Mouse (Mus musculus): ENCODE data around the gene Atxn7l3b. TPM values are rescaled to one million over a fixed set of nuclear protein-coding genes. Genes with fewer than 3 reads are reported as not detected.
"Not testable (repeated sequence)": the region's sequence is repeated elsewhere in the genome, so short reads cannot be mapped to it uniquely, and the experiment has no call there.

Atxn7l3b gene
- 10 to 100 TPM; 10.5 to 11.6 TPM for total RNA-seq (2021)
- long read RNA-seq, experiment 1, transcript Atxn7l3b-201 (1 exons, 3,566 nt) = major isoform, 25 of 25 reads
- long read RNA-seq, experiment 1, partial matches to known transcripts = 0 of 25 reads
- long read RNA-seq, experiment 1, other reads (novel, unspliced or antisense) = 0 of 25 reads
- long read RNA-seq, experiment 2, transcript Atxn7l3b-201 (1 exons, 3,566 nt) = major isoform, 25 of 25 reads
- long read RNA-seq, experiment 2, partial matches to known transcripts = 0 of 25 reads
- long read RNA-seq, experiment 2, other reads (novel, unspliced or antisense) = 0 of 25 reads

DNA sequence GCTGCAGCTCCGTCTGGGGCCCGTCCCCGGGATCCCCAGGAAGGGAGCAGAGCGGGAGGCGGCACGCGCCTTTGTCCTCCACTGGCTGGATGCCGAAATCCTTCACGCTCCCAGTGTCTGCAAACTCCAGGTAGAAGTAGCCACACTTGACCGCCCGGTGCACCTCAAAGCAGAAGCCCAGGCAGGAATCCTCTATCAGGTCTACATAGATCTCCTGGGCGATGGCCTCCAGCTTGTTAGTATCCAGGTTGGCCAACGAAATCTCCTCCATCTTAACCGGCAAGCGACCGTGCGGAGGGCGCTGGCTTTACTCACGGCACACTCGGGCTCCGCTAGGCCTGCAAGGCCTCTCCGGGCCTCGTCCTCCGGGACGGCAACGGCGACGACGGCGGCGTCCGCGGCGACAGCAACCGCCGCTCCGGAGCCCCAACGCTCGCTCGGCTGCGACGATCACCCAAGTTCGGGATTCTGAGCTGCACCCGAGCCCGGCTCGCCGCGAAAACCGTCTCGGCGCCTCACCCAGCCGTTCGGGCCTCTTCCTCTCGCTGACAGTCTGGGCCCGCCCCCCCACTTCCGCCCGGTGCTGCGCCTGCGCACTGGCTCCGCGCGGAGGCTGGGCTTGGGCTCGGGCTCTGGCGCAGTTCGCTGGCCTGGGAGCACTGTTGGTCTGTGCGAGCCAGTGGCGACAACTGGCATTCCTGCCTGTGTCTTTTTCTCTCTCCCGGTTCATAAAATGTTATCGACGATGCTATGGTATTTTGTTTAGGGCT is at the start of gene Atxn7l3b:
Gene Atxn7l3b, minus strand, starts transcription at position 550 of the 770 bp plus-strand sequence.
- DNase-seq (ENCODE audit: low spot score) = peak; percentile 96

DNA sequence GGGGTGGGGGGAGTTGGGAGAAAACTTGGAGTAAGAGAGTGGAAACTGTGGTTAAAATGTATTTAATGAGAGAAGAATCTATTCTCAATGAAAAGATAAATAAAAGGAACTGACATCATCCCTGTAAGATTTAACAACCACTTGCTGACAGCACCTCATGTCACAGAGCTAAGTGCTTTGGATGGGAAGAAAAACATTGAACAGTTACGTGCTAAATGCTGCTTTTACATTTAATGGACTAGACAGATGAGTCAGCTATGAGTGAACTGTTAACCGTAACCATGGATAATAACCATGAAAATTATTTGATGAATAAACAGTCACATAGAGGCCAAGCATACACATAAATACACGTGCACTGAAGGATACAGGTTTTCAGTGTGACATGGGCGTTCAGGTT is 48.8 kb upstream of the Atxn7l3b start:
- DNase-seq (ENCODE audit: low spot score) = no peak

DNA sequence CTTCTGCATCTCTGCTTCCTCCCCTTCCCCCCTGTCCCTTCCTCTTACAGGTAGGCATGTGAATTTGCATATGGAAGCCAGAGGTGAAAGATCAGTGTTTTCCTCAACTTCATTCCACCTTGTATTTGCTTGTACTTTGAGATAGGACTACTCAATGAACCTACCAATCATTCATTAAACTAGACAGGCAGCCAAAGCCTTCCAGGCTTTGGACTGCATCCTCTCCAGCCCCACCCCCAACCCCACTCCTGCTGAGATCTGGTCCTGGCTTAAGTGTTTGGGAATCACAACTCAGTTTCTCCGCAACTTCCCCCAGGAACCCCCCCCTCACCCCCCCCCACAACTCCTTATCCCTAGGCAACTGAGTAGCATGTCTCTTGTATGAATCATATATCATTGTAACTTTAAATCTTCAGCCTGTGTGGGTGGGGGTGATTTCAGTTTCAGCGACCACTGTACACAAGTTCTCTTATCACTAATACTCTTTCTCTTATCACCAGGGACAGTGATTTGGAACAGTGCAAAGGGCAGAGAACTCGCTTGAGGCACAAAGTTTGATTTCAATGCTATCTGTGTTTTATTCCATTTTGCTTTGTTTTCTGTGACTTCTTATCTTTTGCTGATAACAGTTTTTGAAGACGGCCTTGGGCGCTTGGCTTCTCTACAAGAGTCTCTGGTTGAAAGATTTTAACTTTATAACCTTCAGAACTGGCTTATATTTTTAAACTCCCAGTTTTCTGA is 44.7 kb upstream of the Atxn7l3b start:
- DNase-seq (ENCODE audit: low spot score) = no peak

DNA sequence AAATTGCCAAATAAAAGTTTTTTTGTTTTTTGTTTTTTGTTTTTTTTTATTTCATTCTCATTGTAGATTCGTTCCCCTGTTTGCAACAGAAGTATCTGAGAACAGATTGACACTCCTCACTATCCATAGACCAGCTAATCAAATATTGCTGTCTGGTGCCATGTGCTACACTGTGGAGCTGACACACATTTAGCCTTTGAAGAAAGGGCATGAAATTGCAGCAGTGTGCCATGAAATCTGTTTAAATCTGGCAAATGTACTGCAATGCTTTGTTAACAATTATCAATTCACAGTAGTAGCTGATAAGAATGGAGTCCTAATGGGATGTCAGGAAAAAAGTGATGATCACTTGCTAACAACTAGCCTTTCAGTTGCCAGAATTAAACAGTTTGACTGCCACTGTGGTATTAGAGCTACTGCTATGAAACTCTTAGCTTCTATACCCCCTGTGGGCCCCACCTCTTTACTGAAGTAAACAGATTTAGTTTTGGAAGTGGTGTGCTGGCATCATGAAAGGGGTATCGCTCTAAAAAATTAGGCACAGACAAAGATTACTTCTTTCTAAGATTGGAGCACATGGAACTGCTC is 41.3 kb upstream of the Atxn7l3b start:
- no peak for DNase-seq (ENCODE audit: low spot score)

DNA sequence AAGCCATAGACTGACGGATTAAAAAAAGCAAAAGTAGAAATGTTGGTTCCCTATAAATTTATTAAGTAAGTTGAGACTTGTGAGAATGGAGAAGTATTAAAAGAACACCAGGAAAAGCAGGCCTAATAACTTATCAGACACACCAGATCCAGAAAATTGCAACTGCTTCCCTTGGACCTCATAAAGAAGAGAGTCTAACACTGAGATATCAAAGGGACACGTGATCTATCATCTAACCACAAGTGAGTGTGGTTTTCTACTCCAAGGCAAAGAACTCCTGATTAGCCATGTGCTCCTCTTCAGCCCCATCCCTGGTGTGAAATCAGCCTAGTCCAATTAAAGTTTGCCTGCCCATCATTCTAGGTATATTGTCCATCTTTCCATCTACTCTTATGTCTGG is 38.8 kb upstream of the Atxn7l3b start:
- DNase-seq (ENCODE audit: low spot score) = no peak

DNA sequence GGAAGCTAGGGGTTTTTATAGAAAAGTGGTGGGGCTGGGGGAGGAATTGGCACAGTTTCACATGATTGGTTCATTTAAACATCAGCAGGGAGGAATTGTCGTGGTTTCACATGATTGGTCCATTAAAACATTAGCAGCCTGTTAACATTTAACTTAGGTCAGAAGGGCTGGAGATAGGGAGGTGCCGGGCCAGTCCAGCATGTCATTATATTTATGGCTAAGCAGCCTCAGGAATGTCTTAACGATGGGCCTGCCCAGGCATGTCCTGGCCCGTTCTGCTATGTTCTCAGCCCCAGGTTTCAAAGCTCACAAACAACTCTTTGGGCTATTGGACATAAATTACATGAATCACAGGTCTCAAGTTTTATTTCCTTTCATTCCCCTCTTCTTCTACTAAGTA is 33.4 kb upstream of the Atxn7l3b start:
- not testable (repeated sequence) for DNase-seq (ENCODE audit: low spot score)

DNA sequence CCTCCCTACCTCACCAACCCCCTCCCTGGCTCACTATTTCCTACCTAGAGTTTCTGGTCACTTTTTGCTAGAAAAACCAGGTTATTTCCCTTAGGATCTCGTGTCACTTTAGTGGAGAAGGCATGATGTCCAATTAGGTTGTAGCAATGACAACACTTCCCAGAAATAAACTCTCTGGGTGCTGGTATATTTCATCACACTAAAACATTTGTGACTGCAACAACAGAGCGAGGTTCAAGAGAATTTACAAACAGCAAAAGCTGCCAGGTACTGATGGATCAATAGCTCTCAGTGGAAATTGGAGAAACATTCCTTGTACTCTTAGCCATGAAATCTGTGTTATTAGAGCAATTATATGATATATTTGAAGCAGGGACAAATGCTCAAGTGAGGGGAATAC is 25.3 kb upstream of the Atxn7l3b start:
- DNase-seq (ENCODE audit: low spot score) = no peak

DNA sequence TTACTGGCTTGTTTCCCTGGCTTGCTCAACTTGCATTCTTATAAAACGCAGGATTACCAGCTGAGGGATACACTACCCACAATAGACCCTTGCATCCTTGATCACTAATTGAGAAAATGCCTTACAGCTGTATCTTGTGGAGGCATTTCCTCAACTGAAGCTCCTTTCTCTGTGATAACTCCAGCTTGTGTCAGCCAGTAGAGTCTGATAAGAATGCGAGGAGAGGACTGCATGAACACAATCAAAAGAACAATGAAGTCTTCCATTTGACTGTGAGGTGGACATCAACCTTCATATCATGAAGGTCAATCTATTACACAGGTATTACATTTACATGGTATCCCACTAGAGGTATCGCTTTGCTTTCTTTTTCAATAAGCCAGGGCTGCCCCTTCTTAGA is 19.7 kb upstream of the Atxn7l3b start:
- DNase-seq (ENCODE audit: low spot score) = no peak

DNA sequence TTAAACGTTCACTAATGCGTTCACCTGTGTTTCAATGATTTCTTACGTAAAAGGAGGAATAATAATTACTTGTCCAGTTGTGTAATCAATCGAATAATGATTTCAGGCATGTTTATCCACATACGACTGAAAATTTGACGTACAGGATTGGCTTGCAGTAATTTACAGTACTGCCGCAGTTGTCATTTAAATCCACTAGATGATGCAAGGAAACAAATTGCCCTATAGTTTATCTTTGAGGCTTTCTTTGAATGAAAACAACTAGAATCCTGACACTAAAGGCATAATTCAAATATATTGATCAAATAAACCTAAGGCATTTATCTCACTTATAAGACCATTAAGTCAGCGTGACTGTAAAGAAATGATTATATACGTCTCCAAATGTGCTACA is 418 bp upstream of the Atxn7l3b start:
- no peak for DNase-seq (ENCODE audit: low spot score)

DNA sequence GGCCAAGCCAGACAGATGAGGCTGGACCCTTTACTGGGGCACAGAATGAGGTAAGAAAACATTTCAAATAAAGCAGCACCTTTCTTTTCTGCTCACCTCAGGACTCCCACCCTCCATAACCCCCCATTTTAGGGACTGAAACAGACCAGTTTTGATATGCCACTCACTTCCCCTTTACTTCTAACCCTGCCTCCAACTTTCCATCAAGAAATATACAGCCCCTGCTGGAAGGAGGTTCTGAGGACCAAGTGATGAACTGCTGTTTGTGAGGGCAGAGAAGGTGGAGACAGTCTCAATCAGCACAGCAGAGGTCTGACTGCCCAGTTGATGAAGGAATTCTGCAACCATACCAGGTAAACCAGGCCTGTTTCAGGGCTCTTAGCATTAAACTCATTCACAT is 1.8 kb downstream of the Atxn7l3b start:
- no peak for DNase-seq (ENCODE audit: low spot score)

DNA sequence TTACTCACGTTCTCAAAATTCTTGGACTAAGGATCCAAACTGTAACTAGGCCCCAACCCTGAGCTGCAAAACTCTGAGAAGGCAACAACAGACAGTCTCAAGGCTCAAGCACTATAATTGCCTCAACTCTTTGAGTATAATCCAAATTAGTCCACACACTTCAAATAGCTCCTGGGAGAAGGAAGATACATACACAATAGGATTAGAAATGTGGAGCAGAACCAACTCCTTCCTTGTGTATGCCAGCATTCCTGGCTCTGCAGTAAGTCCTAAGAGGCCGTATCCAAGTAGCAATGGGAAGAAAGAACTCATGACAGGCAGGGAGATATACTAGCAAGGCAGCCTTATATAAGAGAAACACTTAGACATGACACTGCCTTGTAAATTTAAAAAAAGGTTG is 2.5 kb downstream of the Atxn7l3b start:
- DNase-seq (ENCODE audit: low spot score) = no peak

DNA sequence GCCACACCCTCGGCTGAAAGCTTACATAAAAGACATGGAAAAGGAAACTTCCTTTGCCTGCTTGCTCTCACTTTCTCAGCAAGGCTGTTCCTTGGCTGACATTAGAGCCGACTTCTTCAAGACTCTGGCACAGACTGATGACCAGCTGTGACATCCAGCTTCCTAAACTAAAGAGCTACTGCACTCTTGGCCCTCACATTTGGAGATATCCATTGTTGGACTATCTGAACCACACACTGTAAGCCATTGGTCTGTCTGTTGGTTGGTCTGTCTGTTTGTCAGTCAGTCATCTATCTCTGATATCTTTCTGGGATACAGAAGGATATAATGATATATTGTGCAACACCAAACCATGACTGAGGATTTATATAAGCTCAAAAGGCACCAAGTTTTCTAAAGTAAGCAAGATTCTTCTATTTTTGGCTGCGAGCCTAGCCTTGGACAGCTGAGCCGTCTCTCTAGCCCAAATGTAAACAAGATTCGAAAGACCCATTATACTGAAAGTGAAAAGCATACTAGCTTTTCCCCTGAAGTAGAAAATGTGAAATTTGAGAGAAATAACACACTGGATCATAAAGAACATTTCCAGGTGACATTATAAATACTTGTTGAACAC is 12.1 kb downstream of the Atxn7l3b start:
- no peak for DNase-seq (ENCODE audit: low spot score)

DNA sequence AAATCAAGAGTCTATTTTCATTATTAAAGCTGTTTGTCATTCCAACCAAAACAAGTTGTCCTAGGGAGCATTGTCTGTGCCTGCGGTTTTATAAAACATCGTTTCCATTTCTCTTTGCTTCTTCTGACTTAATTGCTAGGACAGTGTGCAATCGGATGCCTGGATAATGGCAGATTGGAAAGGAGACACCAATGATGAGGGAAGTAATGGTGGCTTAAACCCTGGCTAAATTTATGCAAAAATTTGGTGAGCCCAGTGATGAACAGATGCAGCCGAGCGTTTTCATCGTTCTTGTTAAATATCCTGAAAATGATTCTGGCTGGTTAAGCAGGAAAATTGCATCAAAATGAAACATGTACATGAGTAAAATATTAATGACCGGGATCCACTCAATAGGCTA is 28.6 kb downstream of the Atxn7l3b start:
- DNase-seq (ENCODE audit: low spot score) = no peak

DNA sequence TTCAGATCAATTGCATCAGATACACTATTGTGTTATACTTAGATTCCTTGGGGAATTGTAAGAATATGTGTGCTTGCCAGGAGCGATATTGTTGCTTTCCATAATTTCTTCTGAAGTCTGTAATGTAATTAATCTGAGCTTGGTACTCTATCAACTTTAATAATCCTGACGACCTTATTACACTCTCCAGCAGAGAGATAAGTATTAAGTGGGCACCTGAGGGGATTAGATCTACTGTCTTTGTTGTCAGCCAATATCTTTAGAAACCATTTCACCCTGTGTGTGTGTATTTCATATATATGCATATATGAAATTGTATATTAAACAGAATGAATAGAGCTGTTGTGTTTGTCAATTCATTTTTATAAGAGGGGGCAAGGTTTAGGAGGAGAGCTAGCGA is 29.0 kb downstream of the Atxn7l3b start:
- DNase-seq (ENCODE audit: low spot score) = no peak

DNA sequence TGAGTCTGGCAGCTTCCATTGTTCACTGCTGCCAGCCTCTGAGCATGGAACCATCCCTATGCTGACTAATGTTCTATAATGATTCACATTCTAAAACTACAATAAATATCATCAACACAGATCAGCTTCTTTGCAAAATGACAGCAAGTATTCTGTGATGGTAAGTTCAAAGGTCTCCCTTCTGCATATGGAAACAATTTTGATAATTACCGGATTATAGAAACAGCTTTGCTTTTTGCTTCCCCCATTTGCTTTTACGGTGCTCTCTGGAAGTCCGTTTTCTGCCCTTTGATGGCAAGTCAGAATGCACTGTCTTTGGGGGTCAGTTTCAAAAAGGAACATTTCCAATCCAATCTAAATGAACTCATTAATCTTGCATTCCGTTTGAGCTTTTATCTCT is 32.2 kb downstream of the Atxn7l3b start:
- DNase-seq (ENCODE audit: low spot score) = no peak

DNA sequence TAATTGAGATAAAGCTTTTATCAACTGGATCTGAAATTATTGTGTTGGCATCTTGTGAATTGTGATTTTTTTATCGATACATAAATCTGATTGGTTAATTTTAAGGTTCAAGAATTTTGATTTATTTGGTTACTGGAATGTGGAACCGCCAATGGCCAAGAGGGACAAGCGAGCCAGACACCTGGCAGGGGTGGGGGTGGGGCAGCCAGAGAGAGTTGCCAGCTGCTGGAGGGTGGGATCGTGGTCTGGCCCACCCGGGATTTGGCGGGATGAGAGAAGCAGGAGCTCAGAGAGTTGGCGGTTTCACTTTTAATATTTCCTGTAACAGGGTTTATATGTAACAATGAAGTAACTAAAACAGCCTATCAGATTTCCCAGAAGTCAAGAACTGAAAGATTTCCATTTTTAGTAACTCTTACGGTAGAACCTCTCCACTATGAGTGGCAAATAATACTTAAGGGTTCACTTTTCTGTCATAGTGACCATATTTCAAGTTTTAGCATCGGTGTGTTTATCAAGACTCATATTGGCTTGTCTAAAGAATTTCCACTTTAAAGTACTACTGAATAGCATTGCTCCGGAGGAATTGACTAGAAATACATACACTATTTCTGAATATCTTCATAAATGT is 35.1 kb downstream of the Atxn7l3b start:
- no peak for DNase-seq (ENCODE audit: low spot score)

DNA sequence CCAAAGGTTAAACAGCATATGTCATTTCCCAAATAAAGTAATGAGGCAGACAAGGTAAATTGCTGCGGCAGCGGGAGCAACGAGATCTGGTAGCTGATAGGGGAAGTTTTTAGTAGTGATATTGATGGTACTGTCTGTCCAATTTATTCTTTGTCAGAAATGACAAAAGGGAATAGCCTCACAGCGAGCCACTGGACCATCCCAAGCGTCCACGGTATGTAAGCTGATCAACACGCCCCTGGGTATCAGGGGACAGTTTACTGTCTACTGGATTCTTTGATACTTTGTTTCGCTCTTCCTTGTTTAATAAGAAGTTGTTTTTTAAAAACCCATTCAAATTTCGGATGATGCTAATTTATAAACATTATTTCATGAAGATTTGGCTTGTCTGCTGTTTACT is 44.7 kb downstream of the Atxn7l3b start:
- DNase-seq (ENCODE audit: low spot score) = no peak

DNA sequence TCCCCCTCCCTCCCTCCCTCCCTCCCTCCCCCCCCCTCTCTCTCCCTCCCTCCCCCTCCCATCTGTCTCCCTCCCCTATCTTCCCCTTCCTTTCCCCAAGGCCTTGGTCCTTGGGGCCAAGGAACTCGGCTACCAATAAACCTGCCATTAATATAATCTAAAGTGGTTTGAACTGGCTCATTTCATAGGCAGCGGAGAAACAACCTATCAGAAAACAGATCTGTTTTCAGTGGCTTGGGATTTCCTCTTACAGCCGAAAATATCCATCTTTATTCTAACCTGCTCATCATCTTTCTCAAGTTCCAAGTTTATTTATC is 45.2 kb downstream of the Atxn7l3b start:
- no peak for DNase-seq (ENCODE audit: low spot score)

DNA sequence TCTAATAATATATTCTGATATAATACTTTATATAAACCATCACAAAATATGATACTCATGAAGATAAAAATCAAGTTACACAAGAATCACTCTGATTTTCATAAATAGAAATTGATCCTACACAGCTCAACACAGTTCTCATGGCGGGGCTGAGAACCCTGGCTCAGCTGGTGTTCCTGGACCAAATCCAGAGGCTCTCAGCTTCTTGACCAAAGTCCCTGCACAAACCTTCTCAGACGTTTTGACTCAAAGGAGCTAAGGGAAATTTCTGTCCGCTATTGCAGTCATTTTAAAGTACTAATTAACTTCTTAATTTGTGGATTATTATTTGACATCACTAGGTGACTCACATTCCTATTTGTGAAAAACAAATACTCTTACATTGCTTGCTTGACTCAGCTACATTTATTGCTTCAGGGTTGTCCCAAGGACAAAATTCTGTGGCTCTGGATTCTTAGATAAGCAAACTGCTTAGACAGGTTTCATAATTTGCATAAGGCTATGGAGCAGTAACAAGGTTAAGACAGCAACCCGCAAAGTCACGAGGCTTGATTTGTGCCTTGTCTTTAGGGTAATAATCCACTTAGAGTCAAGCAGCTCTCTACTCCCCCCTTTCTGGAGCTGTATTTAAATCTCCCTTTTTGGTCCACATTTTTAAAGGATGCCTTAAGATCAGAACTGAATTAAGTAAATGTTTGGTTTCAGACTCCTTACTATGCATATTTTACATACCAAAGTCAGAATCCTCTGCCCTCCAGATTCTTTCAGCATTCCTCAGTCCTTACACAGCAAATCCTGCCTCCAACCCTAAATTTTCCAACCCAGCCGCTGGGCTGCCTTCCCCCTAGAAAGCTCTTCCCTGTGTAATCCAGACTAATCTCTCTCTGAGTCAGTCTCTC is 45.8 kb downstream of the Atxn7l3b start:
- no peak for DNase-seq (ENCODE audit: low spot score)

DNA sequence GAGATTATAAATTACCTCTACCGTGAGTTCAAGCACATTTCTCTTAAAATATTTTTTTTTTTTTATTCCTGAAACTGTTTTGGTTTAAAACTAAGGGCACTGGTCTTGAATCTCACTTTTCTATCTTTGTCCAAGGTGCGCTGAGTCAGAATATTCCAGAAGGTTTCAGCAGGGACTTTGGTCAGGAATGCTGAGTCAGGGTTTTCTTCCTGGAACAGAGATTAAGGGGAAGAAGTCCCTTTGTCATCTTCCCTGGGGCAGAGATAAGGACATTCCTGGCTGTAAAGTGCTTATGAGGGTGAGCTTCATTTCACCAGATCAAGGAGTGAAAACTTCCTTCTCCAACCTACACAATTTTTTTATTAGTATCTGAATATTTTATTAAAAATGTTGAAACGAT is 46.7 kb downstream of the Atxn7l3b start:
- no peak for DNase-seq (ENCODE audit: low spot score)
